In the genomic region with DNA sequence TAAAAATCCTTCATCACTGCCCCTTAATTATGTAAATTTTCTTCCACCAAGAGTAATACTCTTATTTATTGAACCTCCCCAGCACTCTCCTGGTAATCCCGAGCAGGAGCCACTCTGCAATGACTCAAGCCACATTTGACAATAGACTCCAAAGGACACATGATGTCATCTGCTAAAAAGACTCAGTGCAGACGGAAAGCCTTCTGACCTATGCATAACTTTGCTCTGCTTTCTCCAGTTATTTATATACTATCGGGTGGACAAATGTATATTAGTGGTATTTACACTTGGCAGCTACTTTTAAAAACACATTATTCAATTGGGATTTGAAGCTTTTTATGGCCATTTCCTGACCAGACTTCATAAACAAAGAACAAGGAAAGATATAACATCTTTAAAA, we compare ENCODE assay signal across 23 mouse cellular contexts.
"Had no signal": no experiment of that assay in that cellular context is flagged by ENCODE, and none has a peak within 500 bp of the region (broad histone marks: within the 10 kb centered on the region; RNA-seq: fewer than 3 reads in every experiment).

No protein-coding gene starts in this region.

- H3K36me3 ChIP-seq: forebrain, embryonic 15.5 days; heart, embryonic 13.5 days; heart, embryonic 15.5 days; hindbrain, embryonic 13.5 days; hindbrain, embryonic 15.5 days; limb, embryonic 13.5 days; limb, embryonic 15.5 days; liver, embryonic 12.5 days had no signal

- H3K27me3 ChIP-seq: forebrain, embryonic 15.5 days; heart, embryonic 13.5 days; heart, embryonic 15.5 days; hindbrain, embryonic 13.5 days; hindbrain, embryonic 15.5 days; limb, embryonic 13.5 days; limb, embryonic 15.5 days; liver, embryonic 12.5 days had no signal

- DNase-seq: forebrain, postnatal 0 days; gastrocnemius, postnatal 14 days; gastrocnemius, postnatal 36 days; heart, adult 11 months; heart, adult 2 months; heart, postnatal 10 days; kidney, adult 18-20 months; kidney, postnatal 14 days; kidney, postnatal 36 days; layer of hippocampus, adult 9-11 months; layer of hippocampus, postnatal 36 days had no signal

- H3K4me2 ChIP-seq: forebrain, embryonic 15.5 days; heart, embryonic 11.5 days; heart, embryonic 13.5 days; heart, embryonic 15.5 days; hindbrain, embryonic 13.5 days; hindbrain, embryonic 15.5 days; limb, embryonic 13.5 days; limb, embryonic 15.5 days; liver, embryonic 12.5 days had no signal

- ATAC-seq: forebrain, embryonic 15.5 days; forebrain, postnatal 0 days; hindbrain, postnatal 0 days; intestine, embryonic 16.5 days; liver, embryonic 12.5 days had no signal

- H3K4me3 ChIP-seq: forebrain, embryonic 15.5 days; heart, adult 2 months; heart, embryonic 13.5 days; heart, embryonic 15.5 days; hindbrain, embryonic 13.5 days; hindbrain, embryonic 15.5 days; limb, embryonic 13.5 days; limb, embryonic 15.5 days; liver, embryonic 12.5 days had no signal

- H3K27ac ChIP-seq: forebrain, embryonic 15.5 days; heart, adult 2 months; heart, embryonic 13.5 days; heart, embryonic 15.5 days; hindbrain, embryonic 13.5 days; hindbrain, embryonic 15.5 days; hindbrain, postnatal 0 days; limb, embryonic 13.5 days; limb, embryonic 15.5 days; liver, embryonic 12.5 days; liver, embryonic 14.5 days had no signal

- H3K4me1 ChIP-seq: forebrain, embryonic 15.5 days; heart, embryonic 13.5 days; heart, embryonic 15.5 days; hindbrain, embryonic 13.5 days; hindbrain, embryonic 15.5 days; limb, embryonic 13.5 days; limb, embryonic 15.5 days; liver, embryonic 12.5 days had no signal

- H3K9ac ChIP-seq: forebrain, embryonic 15.5 days; forebrain, postnatal 0 days; heart, embryonic 13.5 days; heart, embryonic 15.5 days; hindbrain, embryonic 13.5 days; hindbrain, embryonic 15.5 days; limb, embryonic 13.5 days; limb, embryonic 15.5 days; liver, embryonic 12.5 days; liver, embryonic 14.5 days had no signal

- H3K9me3 ChIP-seq: forebrain, embryonic 15.5 days; heart, embryonic 13.5 days; heart, embryonic 15.5 days; hindbrain, embryonic 13.5 days; hindbrain, embryonic 15.5 days; limb, embryonic 13.5 days; limb, embryonic 15.5 days; liver, embryonic 12.5 days had no signal
